Mouse (Mus musculus) ovary, postnatal 10 days (tissue): ENCODE results near the gene Aqp7.

Experiments
- DNase-seq: peaks from one replicate; pipeline ENCODE4 v3.0.0; 2022; ENCODE audit warnings: low spot score

The Aqp7 gene

DNA sequence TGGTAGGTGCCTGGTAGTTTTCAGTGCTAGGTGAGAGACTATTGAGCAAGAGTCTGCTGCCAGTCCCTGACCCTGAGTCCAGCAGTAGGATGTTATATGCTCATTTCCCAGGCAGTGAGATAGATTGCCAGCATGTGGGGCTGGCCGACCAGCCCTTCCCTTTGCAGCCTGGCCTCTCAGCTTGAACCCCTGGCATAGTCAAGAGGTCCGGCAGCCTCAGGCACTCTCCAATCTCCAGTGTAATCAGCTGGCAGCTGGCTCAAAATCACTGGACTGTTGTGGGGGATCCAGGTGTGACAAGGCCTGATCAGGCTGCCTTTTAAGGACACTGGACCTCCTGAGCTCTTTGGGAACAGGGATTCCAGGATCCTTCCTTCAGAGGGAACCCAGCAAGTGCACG is 15.4 kb upstream of the Aqp7 start:
- no peak for DNase-seq

DNA sequence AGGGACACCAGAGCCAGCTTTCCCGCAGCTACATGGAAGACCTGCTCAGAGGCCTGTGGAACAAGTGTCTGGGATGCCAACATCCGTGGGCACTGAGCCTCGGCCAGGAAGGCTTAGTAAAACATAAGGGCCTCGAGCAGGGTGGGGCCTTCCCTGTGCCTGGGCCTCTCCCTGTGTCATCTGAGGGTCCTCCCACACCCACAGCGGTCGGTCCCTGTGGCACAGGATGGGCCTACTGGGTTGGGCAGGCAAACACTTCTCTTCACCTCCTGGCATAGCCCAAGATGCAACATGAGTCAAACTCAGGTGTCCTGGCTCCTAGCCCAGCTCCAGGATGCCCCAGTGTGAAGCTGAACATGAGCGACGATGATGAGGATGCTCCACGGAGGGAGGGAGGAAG is 9.4 kb upstream of the Aqp7 start:
- no peak for DNase-seq

DNA sequence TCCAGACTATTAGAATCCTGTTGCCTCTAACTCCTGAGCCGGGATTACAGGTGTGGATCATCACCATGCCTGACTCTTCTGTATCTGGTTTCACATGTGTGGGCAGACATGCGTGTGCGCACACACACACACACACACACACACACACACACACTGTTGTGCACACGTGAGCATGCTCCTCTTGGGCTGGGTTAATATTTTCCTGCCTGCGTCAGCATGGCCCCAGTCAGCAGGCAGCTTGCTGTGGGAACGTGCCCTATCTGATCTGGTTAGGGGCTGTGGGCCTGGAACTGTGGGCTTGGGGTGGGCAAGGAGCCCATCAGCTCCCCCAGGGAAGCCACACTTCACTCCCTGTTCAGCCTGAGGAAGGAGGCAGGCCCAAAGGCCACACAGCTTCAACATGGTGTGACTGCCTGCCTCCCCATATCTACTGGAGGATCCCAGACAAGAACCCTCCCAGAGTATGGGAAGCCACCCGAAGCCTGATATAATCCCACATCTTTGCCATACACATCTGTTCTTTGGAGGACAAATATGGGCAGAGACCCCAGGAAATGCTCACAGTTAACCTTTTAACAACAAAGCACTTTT is 8.9 kb upstream of the Aqp7 start:
- no peak for DNase-seq

DNA sequence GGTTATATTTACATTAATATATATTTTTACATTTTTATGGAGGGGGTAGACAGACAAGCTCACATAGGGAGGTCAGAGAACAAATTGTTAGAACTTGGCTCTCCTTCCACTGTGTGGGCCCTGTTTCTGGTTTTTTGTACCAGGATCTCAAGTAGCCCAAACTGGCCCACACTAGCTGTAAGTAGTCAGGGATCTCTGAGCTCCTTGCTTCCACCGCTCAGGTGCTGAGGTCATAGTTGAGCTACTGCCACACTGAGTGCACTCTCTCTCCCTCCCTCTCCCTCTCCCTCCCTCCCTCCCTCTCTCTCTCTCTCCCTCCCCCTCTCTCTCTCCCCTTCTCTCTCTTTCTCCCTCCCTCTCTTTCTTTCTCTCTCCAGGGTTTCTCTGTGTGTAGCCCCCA is 8.3 kb upstream of the Aqp7 start:
- DNase-seq = no peak

DNA sequence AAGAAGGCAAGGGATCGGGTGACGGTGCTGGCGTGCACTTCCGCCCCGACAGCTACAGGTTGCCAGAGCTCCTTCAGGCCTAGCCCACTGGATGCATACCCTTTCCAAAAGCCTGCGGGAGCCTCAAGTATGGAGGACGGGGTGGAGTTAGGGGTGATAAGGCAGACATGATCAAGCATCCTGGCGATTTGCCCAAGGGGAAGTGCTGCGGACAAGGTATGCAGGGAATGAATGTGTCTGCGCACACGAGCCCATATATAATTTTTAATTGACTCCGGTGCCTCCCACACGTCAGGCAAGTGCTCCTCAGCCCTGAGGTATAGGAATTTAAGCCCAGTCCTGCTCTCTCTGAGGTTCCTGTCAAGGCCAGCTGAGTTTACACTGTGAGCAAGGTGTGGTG is 7.2 kb upstream of the Aqp7 start:
- DNase-seq = no peak

DNA sequence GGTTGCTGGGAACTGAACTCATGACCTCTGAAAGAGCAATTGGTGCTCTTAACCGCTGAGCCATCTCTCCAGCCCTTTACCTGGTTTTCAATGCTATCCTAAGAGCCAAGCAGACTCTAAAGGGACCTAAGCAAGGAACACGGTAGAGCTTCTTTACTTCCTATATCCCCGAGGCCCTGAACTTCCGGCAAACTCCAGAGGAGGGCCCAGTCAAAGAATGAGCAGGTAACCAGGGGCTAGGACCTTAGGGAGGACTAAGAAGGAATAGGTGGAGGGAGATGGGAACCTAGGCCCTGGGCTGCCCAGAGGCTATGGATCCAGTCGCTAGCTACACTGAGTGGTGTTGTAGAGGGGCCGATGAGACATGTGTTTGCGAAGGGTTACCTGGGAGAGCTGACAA is 3.8 kb upstream of the Aqp7 start:
- DNase-seq = no peak

DNA sequence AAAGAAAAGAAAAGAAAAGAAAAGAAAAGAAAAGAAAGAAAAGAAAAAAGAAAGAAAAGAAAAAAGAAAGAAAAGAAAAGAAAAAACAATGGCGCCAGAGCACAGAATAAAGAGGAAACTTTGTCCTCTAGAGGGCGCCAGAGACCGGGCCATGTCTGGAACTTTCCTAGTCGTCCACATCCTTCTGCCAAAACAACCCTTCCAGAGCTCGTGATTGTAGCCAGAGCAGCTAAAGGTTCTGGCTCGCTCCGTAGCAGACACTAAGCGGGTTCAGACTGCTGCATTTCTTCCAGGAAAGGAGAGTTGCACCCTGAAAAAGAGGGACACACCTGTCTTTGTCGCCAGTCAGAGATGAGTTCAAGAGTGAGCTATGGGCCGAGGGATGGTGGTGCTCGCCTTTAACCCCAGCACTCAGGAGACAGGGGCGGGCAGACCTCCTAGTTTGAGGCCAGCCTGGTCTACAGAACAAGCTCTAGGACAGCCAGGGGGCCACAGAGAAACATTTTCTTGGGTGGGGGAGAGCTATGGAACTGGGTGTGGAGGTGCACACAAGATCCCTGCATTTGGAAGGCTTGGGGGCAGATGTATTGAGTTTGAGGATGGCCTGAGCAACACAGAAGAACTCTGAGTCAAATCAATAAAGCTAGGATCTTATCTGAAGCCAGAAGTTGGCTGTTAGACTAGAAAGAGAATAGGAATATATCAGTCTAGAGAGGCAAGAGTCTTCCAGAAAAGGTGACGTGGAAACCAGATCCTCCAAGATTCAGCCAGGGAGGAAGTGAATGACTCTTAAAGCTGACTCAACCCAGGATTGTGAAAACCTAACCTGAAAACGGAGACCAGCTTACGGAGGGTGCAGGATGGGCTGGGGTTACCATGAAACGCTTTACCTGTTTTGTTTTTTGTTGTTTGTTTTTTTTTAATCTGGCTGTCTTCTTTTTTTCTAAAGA is 3.1 kb upstream of the Aqp7 start:
- DNase-seq = peak; percentile 71

DNA sequence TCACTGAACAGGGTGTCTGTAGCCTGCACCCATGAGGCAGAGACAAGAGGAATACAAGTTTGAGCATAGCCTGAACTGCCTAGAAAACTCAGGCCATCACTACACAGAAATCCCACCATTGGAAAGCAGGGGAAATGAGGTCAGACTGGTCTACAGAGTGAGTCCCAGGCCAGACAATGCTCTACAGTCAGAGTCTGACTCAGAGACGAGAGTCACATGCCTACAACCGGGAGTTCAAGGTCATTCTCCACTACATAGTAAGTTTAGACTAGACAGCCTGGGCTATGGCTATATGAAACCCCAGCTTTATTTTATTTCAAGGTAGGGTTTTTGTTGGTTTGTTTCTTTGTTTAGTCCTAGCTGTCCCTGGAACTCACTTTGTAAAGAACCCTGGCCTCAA is 987 bp upstream of the Aqp7 start:
- no peak for DNase-seq

DNA sequence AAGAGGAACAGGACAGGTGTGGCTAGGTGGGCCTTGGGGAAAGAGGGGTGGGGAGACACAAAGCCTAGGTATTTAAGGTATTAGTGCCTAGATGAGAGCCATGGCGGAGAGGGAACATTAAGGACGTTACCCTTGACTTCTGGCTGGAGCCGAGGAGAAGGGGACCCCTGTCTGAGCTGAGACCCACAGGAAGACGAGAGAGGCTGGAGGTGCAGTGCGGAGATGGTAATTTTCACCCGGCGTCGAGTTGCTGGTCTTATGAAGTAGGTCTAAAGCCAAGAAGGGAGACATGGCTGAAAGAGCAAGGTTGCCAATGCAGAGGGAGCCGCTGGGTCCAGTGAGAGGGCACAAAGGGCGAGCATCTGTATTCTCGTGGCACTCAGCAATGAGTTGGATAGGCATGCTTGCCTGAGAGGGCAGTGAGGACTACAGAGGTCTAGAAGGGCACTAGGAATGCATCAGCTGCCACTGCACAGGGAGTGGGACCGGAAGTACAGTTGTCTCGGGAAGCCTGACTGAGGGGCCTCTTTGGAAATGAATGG is 1.6 kb downstream of the Aqp7 start:
- no peak for DNase-seq

DNA sequence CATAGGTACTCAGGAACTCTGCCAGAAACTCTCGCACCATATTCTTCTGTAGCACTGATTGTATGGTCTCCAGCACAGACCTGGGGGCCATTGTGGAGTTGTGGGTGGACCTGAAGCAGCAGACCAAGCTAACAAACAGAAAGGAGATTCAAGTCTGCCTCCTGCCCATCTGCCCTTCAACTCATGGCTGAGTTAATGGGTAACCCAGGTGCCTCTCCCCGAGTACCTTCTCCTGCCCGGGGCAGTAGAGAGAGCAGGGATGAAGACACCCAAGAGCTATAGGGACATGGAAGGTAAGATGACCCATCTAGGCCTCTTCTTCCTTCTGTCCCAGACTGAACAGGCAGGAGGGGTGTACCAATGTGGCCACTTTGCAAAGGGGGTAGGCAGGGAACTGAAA is 2.7 kb downstream of the Aqp7 start:
- DNase-seq = no peak

DNA sequence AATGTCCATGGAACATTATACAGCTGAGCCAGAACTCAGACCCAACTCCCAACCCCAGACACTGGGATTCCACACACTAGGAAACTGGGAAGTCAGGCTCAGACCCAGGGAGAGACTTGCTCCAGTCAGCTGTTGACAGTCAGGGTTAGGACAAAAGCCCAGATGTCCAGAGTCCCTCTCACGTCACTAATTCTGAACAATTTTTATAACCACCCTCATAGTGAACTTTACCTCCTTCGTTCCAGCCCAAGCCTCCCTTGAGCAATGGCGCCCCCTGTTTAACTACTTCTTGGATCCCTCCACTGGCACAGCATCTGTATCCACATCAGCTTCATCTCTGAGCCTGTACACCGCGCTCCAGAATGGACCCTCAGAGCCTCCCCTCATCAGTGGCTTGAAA is 4.0 kb downstream of the Aqp7 start:
- DNase-seq = no peak

DNA sequence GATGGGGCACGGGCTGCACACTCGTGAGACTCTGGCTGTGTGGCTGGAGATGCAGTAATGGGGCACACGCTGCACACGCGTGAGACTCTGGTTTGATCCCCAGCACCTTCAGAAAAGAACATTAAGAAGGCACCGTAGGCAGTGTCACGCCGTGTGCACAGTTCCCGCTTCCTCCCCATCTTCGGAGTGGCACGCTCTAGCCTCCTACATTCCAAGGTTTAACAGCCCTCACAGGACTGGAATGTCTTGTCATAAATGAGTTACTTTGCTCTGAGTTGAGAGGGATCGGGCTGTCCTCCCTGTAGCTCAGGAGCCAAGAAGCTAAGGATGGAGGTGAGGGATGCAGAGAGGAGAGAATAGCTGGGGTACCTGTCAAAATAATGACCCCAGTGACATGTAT is 5.1 kb downstream of the Aqp7 start:
- no peak for DNase-seq

DNA sequence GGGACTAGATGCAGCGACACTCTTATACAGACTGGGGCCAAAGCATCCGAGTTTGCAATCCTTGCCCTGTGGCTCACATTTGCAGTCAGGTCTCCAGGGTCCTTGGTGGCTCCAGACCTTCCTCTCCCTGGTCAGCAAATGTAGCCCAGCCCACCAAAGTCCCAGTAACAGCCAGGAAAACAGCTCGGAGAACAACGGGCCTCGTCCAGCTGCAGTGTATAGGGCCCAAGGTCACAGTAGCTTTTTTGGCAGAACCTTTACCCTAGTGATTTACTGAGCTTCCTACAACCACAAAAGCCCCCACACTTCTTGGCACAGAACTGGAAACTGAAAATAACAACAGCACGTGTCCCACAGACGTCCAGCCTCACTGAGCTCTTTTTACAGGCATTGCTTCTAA is 7.0 kb downstream of the Aqp7 start:
- DNase-seq = no peak

DNA sequence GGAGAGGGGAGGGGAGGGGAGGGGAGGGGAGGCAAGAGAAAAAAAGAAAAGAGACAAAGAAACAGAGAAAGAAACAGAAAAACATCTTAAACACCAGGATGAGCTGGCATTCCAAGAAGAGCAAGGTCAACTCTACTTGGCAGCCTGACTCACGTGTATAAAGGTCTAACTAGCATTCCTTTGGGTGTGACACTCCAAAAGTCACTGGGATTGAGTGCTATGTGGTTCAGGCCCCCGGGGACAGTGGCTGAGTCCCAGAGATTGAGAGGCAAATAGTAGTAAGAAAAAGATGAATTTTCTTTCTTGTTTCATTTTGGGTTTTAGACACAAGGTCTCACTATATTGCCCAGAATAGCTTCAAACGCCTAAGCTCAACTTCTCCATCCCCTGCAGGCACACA is 10.0 kb downstream of the Aqp7 start:
- DNase-seq = no peak

DNA sequence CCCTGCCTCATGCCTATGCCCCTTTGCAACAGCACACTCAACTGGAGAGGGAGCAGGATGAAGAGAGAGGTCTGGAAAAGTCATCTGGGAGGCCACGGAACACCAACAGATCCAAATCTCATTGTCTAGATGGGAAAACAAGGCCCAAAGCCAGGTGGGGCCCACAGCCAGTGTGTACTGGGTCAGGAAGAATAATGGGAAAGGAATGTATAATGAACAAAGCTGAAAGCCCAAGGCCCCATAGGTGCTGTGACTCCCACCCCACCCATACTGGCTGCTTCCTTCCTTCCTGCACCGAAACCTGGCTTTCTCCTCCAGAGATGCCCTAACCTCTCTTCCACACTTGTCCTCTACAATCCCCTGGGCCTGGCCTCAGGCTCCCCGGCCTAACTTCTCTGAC is 16.7 kb downstream of the Aqp7 start:
- no peak for DNase-seq

DNA sequence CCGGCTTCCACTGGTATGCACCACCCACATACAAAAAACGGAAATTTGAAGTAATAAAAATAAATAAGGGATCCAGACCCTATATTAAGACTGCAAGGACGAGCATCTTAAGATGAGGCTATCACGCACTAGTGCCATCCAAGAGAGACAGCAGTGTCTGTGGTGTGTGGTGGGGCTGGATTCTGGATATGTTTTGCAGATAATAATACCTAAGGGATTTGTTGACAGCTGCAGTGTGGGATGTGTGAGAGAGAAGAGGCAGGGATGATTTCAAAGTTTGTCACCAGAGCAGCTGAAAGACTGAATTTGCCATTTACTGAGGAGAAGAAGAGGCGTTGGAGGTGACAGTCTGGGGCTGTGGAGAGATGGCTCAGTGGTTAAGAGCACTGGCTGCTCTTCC is 18.6 kb downstream of the Aqp7 start:
- no peak for DNase-seq

DNA sequence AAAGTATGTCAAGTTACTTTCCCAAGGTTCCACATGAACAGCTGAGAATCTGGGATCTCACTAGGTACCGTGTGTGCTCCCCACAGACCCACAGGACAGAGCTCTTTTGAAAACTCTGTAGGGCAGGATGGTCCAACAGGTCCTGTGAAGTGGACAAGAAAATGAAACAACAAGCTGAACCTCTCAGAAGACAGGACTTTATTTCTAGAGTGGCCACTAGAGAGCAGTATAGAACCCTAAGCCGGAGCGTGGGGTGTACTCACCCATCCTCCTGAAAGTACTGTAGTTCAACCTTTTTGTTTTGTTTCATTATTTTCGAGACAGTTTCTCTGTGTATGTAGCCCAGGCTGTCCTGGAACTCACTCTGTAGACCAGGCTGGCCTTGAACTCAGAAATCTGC is 19.7 kb downstream of the Aqp7 start:
- no peak for DNase-seq

DNA sequence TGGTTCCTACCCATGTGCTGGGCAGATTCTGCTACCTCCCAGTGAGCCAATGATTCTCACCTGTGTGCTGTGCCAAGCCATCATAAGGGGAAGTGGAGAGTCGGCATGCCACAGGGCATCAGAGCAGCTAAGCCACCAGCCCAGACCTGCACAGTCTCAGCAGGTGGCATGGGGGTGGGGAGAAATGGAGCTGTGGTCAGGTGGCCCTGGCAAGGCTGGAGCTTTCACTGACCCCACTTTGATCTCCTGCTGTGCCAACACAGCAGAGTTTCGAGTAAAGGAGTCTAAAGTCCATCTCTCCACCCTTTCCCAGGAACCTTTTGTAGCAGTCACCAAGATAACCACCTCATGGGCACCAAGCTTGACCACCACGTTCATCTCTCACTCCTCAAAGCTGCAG is 20.1 kb downstream of the Aqp7 start:
- DNase-seq = no peak

DNA sequence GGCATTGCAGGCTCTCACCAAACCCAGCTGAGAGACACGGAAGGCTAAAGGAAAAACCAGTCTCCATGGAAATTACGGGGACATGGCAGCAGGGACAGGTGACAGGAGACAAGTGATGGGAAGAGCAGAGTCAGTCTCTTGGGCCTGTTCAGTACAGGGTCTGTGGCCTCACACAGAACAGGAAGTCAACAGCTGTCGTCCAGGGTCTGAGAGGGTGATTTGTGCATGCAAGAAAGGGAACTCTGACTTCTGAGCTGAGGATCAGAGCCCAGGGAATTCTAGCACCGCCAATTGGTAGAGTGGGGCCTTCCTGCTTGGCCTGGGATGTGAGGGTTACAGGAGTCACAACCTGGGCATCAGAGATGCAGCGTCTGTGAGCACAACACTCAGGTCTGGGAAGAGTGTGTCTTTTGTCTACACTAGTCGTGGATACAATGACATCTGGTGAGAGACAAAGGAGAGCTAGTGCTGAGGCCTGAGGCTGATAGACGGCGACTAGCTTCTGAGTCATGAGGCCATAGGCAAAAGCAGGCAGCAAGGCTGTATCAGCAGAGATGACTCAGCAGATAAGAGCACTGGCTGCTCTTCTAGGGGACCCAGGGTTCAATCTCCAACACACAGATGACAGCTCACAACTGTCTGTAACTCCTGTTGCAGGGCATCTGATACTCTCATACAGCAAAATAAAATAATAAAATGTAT is 21.7 kb downstream of the Aqp7 start:
- no peak for DNase-seq

DNA sequence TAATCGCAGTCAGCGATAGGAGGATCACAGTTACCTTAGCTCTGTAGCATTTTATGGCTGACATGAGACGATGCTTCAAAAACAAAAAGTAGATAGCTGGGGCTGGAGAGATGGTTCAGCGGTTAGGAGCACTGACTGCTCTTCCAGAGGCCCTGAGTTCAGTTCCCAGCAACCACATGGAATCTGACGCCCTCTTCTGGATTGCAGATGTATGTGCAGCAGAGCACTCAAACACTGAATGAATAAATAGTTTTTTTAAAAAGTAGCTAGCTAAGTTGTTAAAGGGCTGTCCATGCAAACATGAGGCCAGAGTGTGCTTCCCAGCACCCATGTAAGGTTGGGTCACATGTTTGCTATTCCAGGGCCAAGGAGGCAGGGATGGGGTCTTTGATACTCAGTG is 26.8 kb downstream of the Aqp7 start:
- no peak for DNase-seq

DNA sequence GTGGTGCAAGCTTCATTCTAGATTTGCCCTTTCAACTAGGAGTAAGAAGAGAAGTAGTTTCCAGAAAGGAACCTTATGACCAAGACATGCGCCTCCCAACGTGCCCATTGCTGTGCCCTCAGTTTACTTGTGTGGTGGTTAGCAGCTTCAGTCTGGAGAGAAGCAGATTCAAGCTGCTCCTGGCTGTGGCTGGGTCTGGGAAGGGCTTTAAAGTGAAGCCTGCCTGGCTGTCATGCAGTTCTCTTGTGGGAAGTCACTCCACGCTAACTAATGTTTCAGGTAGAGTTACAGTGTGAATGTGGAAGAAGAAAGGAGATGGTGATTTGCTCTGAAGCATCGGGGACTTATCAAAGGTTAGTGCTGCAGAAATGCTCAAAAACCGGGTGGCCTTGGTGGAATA is 32.1 kb downstream of the Aqp7 start:
- DNase-seq = no peak

DNA sequence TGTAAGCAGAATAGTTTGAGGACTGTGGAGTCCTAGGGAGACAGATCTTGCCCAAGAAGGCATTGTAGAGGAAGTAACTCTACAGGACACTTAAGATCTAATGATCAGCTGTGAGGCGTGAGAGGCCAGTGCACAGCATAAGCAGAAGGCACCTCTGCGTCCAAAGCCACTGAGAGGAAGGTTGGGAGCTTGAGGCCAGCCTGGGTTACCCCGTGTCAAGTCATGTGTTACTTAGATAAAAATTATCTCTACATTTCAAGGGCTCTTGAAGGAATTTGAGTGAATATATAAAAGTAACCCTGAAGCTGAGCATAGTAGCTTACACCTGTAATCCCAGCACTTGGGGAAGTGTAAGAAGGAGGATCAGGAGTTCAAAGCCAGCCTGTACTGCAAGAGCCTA is 34.6 kb downstream of the Aqp7 start:
- no peak for DNase-seq
